Mouse (Mus musculus): ENCODE results near the gene Vmn1r71.
"Not testable (repeated sequence)": the region's sequence is repeated elsewhere in the genome, so short reads cannot be mapped to it uniquely, and the experiment has no call there.

Gene Vmn1r71

GRCm38 (mm10) chr7:10754264-10754663 lies at the start of gene Vmn1r71:
Gene Vmn1r71, minus strand, starts transcription at chr7:10754364.
- no peak for DNase-seq

DNA sequence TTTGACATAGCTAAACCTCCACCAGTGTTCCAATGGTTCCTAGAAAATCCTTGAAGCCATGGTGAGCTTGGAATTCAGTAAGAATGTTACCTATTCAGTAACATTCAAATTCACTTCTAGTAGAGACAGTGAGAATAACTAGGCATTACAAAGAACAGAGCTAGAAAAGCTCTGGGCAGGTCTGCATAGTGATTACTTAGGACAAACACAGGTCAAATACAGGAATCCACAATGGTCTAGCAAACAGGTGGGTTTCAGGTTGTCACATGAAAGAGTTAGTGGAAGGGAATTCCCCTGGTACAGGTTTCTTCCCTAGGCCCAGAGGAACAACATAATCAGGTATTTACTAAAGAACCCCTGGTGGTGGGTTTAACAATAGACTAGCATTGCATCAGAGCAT lies 3.4 kb upstream of the Vmn1r71 start:
- not testable (repeated sequence) for DNase-seq
